Mouse (Mus musculus) embryonic fibroblast, embryonic 13.5 days (primary cell): ENCODE measurements around the gene Kdelc2. TPM values are rescaled to one million over a fixed set of nuclear protein-coding genes. Genes with fewer than 3 reads are reported as not detected.

Experiments
- H3K27ac ChIP-seq: 2 replicates; pipeline ENCODE4 v1.5.1; 2012; ENCODE audit warnings: low read length, control low read depth, inconsistent platforms; ENCODE audit not compliant: insufficient read depth
- H3K4me1 ChIP-seq: 2 replicates; pipeline ENCODE4 v1.6.1; 2011; ENCODE audit warnings: low read length; ENCODE audit not compliant: control insufficient read depth, insufficient read depth
- H3K4me3 ChIP-seq: 2 replicates; pipeline ENCODE4 v1.5.1; 2011; ENCODE audit warnings: mild to moderate bottlenecking, control low read depth, low read length; ENCODE audit not compliant: insufficient read depth
- CTCF ChIP-seq: IDR thresholded peaks from 2 replicates; pipeline ENCODE4 v1.5.1; 2011; ENCODE audit warnings: mild to moderate bottlenecking, control low read depth, low read length, moderate library complexity, borderline replicate concordance; ENCODE audit not compliant: insufficient read depth
- POLR2A ChIP-seq: IDR thresholded peaks from 2 replicates; pipeline ENCODE4 v1.6.1; 2011; ENCODE audit warnings: low read depth, mild to moderate bottlenecking, control low read depth, low read length, moderate library complexity
- polyA plus RNA-seq: library from polyadenylated mRNA; stranded (reverse); fragments of >200 nt; gene quantifications from 2 replicates; pipeline ENCODE4 v1.2.4, GENCODE M21; 2011; ENCODE audit warnings: low read depth; ENCODE audit not compliant: missing spikeins, insufficient read length

Gene Kdelc2
- polyA plus RNA-seq, 1 experiment = 51.7 TPM

DNA sequence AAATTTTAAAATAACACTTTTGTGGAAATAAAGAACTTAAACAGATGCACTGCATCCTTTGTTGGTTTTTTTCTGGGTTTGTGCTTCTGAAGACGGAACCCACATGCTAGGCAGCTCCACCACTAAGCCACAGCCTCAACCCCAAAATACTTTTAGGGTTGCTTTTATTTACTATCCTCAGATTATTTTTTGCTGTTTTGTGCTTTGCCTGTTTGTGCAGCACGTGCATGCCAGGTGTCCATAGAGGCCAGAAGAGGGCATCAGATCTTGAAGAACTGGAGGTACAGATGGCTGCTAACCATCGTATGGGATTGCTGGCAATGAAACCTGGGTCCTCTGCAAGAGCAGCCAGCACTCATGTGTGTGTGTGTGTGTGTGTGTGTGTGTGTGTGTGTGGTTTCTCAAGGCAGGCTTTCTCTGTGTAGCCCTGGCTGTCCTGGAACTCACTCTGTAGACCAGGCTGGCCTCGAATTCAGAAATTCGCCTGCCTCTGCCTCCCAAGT, 2.7 kb upstream of the Kdelc2 start:
- H3K4me3 ChIP-seq = no peak overlapping the region
- no peak overlapping the region for H3K27ac ChIP-seq
- TF ChIP-seq CTCF = no peak
- no peak for TF ChIP-seq POLR2A
- no peaks in the 10 kb centered on the region; the same call in none of the 2 replicates for H3K4me1 ChIP-seq

DNA sequence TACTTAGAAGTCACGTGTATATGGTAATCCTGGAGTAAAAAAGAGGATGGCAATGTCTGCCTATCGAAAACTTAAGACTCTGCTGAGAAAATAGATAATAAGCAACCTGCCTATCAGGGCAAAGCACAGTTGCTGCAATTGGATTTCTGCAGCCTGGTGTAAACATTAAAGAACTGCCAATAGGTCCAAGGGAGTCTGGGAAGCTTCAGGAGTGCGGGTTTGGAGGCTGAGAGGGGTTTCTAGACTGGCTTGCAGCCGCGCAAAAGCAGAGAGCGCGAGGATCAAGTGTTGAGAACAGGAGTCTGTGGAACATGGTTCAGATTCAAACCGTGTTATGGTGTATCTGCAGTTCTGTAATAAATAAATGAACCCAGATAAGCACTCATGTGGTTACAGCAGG, 1.0 kb downstream of the Kdelc2 start:
- TF ChIP-seq CTCF (no peak), POLR2A (no peak)
- no peaks in the 10 kb centered on the region; the same call in none of the 2 replicates for H3K4me1 ChIP-seq
- peak overlapping the region; percentile 88 for H3K27ac ChIP-seq
- peak overlapping the region; percentile 63 for H3K4me3 ChIP-seq

DNA sequence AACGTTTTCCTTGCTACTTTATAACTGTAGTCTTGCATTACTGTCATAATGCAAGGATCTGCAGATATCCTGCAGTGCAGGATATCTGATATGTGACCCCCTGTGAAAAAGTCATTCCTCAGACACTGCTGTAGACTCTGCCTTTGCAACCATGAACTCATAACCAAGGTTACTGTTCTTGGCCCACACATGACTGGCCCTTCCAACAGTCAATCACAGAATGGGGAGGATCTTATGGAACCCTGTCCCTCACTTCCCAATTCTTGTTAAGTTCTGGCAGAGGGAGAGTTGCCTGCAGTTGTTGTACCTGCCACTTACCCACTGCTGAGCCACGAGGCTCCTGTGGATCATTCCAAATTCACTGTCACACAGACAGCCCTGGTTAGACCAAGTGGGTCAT, 3.6 kb downstream of the Kdelc2 start:
- TF ChIP-seq CTCF = no peak
- no peak for TF ChIP-seq POLR2A
- Histone ChIP-seq H3K27ac (no peak overlapping the region), H3K4me1 (no peaks in the 10 kb centered on the region; the same call in none of the 2 replicates), H3K4me3 (no peak overlapping the region)

DNA sequence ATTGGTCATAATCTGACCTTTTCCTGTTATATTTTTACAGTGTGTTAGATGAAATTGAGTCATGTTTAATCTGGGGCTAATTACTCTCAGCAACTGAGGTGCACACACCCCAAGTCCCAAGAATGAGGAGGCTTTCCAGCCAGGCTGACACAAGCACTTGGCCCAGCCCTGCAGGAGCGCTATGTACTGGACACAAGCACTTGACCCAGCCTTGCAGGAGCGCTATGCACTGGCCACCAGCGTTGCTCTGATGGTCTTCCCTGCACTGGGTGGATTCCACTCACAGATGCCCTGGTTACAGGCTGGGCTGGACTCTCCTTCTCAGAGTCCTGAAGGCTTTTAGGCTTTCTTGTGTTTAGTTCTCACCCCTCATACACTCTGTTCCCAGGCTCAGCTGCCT, 5.3 kb downstream of the Kdelc2 start:
- Histone ChIP-seq H3K4me3 (no peak overlapping the region), H3K27ac (no peak overlapping the region), H3K4me1 (no peaks in the 10 kb centered on the region; the same call in none of the 2 replicates)
- TF ChIP-seq POLR2A (no peak), CTCF (no peak)

DNA sequence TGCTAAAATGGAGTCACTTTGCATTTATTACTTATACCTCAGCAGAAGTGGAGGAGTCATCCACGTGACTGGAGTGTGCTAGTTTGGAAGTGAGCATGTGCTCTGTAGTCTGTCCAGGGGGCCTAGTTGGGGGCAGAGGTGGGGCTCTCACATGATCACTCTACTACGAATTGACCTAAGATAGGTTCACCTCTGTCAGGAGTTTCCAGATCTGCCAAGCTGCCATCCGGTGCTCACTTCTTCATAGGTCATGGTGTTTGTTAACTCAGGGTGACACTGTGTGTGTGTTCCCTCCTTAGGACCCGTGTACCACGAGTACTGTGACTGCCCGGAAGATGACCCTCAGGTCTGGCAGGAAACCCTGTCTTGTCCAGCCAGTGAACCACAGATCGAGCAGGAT, 6.3 kb downstream of the Kdelc2 start:
- no peak for TF ChIP-seq CTCF
- TF ChIP-seq POLR2A = no peak
- Histone ChIP-seq H3K4me3 (no peak overlapping the region), H3K27ac (no peak overlapping the region), H3K4me1 (no peaks in the 10 kb centered on the region; the same call in none of the 2 replicates)

DNA sequence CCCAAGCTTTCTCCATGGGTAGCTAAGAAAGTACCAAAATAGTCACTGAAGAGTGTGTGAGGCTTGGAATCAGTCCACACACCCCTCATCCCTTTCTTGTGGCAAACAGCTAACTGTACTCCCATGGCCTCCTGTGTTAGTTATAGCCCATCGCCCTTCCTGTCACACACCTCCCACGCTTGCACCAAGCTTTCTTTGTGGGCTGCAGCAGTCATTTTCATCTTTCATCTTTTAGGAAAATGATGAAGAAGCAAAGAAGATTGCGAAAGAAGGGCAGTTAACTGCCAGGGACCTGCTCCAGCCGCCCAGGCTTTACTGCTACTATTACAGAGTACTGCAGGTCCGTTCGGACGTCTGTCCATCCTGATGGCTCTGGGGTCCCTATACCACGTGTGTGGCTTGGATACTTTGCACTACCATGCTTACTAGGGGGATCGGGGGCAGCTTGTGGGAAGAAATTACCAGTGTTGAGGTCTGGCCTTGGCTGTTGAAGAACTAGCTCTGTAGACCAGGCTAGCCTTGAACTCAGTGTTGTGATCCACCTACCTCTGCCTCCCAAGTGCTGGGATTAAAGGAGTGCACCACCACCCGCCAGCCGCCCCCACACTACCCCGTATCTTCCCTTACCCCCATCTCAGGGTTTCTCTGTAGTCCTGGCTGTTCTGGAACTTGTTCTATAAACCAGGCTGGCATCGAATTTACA, 14.0 kb downstream of the Kdelc2 start:
- no peak for TF ChIP-seq POLR2A
- TF ChIP-seq CTCF = no peak
- Histone ChIP-seq H3K4me3 (no peak overlapping the region), H3K4me1 (no peaks in the 10 kb centered on the region; the same call in 1 of the 2 replicates), H3K27ac (no peak overlapping the region)

DNA sequence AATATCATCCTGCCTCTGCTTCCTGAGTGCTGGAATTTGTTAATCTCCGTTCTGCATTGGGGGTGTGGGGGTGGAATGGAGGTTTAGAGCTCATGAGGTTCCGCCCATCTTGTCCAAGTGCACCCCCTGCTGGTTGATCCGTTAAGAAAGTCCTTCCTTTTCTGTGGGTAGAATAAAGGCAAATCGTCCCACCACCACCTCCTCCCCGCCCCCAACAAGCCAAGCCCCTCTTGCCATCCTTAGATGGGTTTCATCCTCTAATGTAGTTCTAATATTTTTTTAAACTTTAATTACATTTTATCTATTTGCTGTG, 14.5 kb downstream of the Kdelc2 start:
- no peak overlapping the region for H3K27ac ChIP-seq
- H3K4me1 ChIP-seq = no peaks in the 10 kb centered on the region; the same call in 1 of the 2 replicates
- TF ChIP-seq POLR2A (no peak), CTCF (peak; percentile 61)
- no peak overlapping the region for H3K4me3 ChIP-seq

DNA sequence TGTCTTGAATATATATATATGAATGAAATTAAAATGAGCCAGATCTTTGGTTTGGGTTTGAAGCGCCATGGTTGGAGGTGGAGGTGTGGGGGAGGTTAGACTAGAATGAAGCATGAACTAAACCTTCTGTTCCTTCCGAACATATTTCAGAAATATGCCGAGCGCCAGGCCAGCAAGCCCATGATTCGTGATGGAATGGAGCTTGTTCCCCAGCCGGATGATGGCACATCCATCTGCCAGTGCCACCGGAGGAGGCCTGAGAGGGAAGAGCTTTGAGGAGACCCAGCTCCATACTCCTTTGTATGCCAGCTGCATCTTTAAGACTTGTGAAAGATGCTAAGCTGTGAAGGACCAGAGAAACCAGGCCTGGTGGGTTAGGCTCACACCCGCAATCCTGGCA, 15.7 kb downstream of the Kdelc2 start:
- no peak overlapping the region for H3K4me3 ChIP-seq
- H3K4me1 ChIP-seq = no peaks in the 10 kb centered on the region; the same call in 1 of the 2 replicates
- TF ChIP-seq POLR2A (no peak), CTCF (no peak)
- no peak overlapping the region for H3K27ac ChIP-seq

DNA sequence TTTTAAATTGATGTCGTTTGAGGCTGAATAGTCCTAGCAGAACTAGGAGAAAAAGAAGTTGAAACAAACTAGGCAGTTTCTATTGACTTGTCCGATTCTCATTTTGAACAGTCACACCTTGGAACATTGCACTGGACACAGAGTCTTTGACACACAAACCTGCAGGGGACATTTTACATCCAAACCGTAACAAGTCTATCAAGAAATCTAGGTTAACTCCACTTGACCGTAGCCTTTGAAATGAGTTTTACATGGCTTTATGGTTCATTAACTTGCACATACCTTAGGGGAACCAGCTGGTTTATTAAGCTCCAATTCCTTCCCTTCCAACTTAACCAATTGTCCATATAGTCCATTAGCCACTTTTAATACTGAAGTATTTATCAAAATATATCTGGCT, 16.9 kb downstream of the Kdelc2 start:
- no peaks in the 10 kb centered on the region; the same call in none of the 2 replicates for H3K4me1 ChIP-seq
- TF ChIP-seq CTCF (no peak), POLR2A (no peak)
- no peak overlapping the region for H3K4me3 ChIP-seq

DNA sequence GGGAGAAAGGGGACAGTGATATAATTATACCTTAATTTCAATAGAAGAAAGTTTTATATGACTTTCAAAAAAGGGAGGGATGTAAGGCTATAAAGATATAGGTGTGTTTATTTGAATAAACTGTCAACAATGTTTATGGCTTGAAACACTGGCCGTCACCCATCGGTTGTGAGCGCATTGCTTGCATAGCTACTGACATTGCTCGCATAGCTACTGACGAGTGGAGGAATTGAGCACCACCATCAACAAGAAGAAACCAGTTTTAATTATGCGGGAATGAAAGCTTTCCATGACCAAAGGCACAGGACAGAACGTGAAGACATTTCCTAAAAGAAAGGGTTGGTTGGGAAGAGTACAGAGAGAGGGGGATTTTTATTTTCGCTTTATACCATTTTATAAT, 17.3 kb downstream of the Kdelc2 start:
- Histone ChIP-seq H3K4me3 (no peak overlapping the region), H3K4me1 (no peaks in the 10 kb centered on the region; the same call in none of the 2 replicates), H3K27ac (no peak overlapping the region)
- TF ChIP-seq CTCF (no peak), POLR2A (no peak)

More for the DNA sequence above, 16.9 kb downstream of the Kdelc2 start:
- no peak overlapping the region for H3K27ac ChIP-seq
